Mouse (Mus musculus): ENCODE results near the gene Vamp8.

Vamp8 gene

DNA sequence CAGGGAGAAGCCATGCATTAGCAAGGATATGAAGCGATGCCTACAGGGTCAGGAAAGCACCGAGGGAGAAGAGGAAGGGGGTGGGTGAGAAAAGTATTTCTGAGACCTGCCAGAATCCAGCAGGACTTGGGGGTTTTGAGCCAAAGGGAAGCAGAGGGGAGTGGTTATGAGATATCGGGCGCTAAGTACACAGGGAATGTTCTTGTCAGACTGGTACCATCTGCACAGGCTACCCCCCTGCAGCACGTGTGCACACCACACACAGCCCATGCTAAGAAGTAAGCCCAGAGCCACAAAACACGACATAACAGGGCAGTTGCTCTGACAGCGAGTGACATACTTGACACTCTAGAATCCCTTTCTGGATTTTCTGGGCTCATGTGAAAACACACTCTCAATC lies 16.3 kb downstream of the Vamp8 start:
- CTCF ChIA-PET: no interaction called here

DNA sequence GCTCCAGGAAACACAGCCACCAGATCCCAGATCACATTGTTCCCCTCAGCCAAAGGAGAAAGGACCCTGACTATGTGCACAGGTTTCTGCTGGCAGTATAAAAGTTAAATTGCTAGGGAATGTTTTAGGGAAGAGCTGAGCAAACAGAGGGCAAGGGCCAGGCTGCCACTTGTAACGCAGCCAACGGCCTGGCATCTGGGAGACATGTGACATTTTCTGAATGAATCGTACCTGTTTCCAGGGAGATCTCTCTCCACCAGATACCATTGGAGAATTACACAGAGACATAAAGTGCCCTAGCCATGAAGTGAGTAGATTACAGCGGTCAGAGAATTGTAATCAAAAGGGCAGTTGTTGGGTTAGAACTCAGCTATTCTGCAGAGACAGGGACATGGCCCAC lies 17.3 kb downstream of the Vamp8 start:
- CTCF ChIA-PET: no interaction called here

DNA sequence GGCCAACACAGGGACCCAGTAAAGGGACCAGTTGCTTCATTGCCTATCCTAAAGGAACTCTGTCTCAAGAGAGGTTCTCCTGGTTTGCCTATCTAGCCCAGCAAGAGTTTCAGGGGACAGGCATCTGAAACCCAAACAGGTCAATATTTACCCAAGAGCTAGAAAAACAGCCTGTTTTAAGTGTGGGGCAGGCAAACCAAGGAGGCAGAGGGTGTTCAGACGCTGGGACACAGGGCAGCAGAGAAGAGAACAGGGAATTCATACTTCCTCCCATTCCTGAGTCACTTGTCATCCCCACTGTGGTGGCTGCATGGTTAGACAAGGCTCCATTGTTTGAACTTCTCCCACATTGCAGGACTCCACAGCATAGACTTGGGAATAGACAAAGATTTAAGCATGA lies 18.9 kb downstream of the Vamp8 start:
- CTCF ChIA-PET: no interaction called here

DNA sequence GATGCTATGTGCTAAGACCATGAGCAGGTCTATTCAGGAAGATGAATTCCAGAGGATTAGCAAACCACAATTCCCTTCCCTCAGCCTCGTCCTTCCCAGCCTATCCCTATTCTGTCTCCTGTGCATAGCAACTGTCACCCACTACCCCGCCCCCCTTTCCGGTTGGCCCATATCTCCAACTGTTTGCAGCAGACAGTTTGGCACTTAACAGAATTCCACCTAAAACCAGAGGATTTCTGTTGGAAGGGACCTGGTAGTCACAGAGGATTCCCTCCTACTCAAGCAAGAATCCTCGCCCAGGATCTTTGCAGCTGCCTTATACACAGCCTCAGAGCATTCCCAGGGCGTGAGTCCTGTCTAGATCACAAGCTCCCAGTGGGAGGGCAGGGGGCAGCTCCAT lies 19.4 kb downstream of the Vamp8 start:
- CTCF ChIA-PET: no interaction called here

DNA sequence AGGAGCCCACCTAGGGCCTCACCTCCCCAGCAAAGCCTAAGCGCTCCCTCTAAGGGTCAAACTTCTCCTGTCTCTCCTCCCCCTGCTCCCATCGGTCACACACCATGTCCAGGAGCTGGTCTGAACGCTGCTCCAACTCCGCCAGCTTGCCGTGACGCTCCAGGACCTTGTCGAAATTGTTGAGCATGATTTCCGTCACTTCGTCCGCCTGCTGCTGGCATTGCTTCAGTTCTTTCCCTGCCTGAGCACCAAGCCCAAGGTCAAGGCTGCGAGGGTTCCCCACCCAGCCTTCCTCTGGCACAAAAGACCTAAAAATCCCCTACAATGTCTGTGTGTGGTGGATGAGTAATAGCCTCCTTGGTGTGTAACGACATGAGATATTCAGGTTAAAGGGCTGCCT lies 20.4 kb downstream of the Vamp8 start:
- CTCF ChIA-PET: no interaction called here

DNA sequence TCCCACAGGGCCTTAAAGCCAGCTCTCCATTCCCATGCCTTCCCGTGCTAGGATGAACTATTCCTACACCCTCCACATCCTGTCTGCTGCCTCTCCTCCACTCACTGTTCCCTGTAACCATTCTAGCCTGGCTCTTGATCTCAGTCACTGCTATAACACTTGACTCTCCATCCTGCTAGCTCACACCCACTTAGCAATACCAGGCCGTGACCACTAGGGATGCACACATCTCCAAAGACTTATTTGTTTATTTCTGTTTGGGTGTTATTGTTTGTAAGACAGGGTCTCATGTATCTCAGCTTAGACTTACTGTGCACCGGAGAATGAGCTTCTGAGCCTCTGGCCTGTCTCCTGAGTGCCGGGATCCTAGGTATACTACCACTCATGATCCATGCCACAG lies 20.9 kb downstream of the Vamp8 start:
- CTCF ChIA-PET: no interaction called here

DNA sequence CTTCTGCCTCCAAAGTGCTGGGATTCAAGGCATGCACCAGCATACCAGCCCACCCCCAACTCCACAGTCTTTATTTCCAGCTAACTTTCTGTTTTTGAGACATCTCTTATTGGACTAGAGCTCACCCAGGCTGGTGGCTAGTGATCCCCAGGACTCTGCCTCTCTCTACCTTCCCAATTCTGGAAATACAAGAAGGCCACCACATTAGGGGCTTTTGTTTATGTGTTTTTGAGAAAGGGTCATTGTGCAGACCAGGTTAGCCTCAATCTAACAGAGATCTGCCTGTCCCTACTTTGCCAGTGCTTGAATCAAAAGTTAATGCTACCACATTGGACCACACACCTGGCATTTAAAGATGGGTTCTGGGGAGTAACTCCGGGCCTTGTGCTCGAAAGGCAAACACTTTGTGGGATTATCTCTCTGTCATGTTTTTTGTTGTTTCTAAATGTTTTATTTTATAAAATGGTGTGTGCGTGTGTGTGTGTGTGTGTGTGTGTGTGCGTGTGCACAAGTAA lies 23.0 kb downstream of the Vamp8 start:
- CTCF ChIA-PET: interaction anchor here (0.8 to 0.9 kb wide), 2 partner anchors 14 to 735 kb away, joined by 4 to 11 read pairs; partner anchors contain the start of gene Kdm3a

DNA sequence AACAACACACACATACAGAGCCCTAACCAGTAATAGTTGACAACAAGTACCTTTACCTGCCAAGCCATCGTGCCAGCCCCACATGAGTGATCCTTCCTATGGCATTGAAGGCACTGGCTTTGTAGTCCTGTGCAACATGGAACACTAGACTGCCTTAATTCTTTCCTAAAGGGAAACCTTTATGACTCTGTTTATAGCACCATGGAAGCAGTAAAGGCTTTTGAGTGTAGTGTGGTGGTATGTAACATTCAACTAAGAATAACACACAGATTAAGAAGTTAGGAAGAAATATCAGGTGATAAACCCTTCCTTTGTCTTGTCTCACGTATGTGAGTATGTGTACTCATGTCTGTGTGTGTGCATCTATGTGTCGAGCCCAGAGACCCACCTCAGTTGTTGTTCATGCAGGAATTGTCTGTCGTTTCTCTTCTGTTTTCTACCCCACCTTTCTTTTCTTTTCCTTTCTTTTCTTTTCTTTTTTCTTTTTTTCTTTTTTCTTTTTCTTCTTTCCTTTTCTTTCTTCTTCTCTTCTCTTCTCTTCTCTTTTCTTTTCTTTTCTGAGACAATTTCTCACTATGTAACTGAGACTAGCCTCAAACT lies 23.6 kb downstream of the Vamp8 start, which contains the start of gene Rnf181:
Gene Rnf181, minus strand, starts transcription at position 113 of the 600 bp plus-strand sequence.
- CTCF ChIA-PET: interaction anchor here (0.8 to 0.9 kb wide), 2 partner anchors 14 to 734 kb away, joined by 4 to 11 read pairs; partner anchors contain the start of gene Kdm3a

DNA sequence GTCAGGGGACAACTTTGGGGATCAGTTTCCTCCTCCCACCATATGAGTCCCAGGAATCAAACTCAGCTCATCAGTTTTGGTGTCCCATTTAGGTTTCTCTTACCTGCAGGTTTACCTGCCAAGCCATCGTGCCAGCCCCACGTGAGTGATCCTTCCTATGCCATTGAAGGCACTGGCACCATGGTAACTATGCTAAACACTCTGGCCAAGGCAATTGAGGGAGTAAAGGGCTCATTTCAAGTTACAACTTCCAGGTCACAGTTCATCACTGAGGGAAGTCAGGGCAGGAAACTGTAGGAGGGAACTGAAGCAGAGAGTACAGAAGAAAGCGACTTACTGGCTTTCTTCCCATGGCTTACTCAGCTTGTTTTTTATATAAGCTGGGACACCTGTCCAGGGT lies 24.2 kb downstream of the Vamp8 start:
- CTCF ChIA-PET: no interaction called here

DNA sequence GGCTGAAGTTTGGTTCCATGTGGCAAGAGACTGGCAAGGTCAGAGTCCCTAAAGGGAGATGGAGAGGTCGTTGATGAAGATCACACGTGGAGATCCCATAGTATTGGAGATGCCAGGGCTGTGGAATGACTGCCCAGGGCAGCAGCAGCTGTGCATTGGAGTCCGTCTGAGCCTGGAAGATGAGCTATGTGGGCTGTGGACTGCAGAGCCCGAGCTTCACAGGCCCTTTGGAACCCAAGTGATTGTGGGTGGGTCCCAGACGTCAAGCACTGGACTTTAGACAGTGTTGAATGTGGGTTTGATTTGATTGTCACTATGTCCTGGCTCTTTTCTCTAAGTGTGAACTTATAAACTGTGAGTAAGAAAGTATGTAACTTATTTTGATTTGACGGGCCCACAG lies 25.5 kb downstream of the Vamp8 start:
- CTCF ChIA-PET: interaction anchor here (0.6 to 0.7 kb wide), 2 partner anchors 10 to 26 kb away, joined by 5 to 9 read pairs; partner anchors contain the start of gene Vamp8

DNA sequence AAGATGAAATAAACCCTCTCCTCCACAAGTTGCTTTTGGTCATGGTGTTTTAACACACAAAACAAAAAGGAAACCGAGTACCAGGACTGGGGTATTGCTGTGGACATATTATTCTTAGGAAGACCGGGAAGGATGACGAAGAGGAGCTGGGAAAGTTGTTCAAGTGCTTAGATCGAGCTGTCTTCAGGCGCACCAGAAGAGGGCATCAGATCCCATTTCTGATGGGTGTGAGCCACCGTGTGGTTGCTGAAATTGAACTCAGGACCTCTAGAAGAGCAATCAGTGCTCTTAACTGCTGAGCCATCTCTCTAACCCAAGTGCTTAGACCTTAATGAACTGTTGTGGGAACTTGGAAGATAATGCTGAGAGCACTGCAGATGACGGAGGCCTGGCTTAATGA lies 26.5 kb downstream of the Vamp8 start:
- CTCF ChIA-PET: interaction anchor here (0.5 to 1.5 kb wide), 5 partner anchors 11 to 474 kb away, joined by 3 to 5 read pairs (median 3); no protein-coding TSS in a partner anchor

DNA sequence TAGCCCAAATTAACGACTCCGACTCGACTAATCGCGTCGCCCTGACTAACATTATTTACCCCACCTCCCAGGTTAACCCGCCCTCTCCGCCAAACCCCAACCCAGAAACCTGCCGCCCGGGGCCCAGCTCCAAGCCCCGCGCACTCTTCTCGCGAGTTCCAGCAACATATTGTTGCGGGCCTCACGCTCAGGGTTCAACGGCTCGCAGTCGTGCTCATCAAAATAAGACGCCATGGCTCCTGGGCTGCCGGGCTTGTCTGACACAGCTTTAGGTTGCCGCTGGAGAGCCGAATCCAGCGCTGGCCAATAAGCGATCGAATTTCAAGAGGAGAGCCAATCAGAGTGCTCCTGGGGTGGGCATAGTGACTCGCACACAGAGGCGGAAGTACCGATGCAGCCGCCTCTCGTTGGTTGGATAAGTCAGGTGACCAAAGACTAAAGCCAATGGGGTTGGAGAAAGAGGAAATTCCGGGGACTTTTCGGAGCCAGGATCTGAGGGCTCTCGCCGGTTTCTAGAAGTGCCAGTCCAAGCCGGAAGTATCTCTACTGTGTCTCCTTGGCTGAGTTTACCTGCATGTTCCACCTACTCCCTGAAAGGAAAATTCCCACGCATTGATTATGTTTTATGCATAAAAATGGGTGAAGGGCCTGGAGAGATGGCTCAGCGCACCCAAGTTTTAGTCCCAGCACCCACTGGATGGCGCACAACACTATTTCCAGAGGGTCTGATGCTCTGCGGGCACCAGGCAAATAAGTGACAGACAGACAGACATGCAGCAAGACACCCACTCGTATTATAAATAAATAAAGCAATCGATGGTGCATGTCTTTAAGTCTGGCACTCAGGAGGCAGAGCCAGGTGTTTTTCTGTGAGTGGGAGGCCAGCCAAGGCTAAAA lies 28.1 kb downstream of the Vamp8 start:
- CTCF ChIA-PET: no interaction called here

DNA sequence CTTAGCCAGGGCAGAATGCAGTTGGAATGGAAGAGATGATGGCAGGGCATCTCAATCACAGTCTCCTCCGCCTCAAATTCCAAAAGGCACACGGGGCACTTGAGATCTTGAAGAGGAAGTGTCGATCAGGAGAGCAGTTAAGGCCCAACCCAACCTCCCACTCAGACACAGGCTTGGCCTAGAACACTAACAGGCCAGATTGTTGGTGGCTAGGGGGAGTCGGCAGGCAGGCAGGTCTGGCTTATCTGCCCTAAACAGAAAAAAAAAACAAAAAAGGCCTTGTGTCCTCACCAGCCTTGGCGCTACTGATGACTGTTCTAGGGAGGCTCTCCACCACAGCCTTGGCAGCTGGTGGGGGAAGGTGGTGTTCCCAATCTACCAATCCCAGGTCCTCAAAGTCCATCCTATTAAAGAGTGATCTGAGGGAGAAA lies 29.4 kb downstream of the Vamp8 start:
- CTCF ChIA-PET: no interaction called here

DNA sequence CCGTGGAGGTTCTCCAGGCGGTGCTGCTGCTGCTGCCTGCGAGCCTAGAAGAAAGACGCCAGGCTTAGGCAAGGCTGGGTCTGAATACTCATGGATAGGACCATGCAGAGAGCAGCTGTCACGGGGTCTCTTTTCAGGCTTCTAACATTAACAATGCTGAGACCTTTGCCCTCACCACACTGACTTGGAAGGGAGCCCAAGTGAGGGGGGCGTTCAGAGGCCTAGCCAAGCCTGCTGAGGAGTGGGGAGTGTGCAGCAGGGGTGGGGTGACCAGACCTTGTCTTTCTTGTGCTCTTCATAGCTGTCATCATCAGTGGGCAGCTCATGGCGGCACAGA lies 29.9 kb downstream of the Vamp8 start:
- CTCF ChIA-PET: no interaction called here

DNA sequence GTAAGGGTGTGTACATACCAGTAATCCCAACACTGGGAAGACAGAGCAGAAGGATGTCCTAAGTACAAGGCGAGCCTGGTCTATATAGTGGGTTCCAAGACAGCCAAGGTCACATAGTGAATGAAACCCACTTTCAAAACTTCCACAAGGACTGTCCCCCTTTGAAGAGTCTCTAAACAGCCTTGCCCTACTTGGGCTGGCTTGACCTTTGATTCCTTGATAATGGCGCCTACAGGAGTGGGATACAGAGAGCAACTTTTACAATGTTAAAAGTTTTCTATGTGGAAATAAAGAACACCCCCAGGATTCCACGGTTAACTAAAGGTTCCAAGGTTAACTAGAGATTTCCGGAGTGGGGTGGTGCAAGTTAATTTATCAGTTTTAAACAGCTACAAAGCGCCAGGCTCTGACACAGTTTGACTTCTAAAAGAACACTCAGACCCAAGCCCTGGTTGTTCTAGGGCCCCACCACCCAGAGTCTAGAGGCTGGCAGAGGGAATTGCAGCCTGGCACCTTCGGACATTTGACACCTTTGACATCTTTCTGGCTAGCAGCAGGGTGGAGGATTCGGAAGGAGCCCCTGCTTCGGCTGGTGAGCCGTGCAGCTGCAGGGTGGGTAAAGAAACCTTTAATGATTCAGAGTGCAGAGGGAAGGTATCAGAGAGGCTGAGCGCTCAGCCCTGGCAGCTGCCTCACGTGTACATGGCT lies 30.5 kb downstream of the Vamp8 start:
- CTCF ChIA-PET: no interaction called here

DNA sequence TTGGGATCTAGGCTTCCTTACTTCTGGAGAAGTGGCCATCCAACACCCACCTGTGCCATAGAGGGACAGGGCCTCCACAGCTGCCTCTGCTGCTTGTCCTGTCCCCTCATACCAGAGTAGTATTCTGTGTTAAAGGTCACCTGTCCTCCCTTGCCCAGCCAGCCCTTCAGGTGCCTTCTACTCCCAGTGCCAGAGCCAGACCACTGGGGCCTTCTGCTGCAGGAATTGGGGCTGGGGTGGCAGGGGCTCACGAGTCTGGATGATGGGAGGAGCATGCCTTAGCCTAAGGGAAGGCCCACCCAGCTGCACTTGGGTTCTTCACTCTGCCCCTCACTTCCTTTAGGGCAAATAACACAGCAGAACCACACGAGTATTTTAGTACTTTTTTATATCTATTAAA lies 31.2 kb downstream of the Vamp8 start:
- CTCF ChIA-PET: no interaction called here

DNA sequence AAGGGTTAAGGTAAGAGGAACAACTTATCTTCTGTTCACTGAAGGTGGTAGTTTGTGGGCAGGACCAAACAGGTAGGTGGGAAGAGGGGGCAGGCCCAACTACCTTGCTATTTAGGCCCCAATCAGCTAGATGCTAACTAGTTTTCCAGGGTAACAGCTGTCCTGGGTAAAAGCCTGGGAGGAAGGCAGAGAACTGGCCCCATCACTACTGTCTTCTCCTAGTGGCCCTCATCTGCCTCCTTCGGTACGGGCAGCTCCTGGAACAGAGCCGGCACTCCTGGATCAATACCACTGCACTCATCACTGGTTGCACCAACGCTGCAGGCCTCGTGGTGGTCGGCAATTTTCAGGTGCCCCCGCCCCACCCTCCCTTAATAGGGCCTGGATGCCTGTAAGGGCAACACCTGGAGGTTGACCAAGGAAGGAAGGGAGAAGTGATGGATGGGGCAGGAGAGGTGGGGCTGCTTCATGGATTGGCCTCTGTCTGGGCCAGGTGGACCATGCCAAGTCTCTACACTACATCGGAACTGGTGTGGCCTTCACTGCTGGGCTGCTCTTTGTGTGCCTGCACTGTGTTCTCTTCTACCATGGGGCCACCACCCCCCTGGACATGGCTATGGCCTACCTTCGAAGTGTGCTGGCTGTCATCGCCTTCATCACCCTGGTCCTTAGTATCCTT lies 32.3 kb downstream of the Vamp8 start:
- CTCF ChIA-PET: interaction anchor here (0.7 kb wide), 2 partner anchors 10 to 23 kb away, joined by 3 to 5 read pairs; no protein-coding TSS in a partner anchor

DNA sequence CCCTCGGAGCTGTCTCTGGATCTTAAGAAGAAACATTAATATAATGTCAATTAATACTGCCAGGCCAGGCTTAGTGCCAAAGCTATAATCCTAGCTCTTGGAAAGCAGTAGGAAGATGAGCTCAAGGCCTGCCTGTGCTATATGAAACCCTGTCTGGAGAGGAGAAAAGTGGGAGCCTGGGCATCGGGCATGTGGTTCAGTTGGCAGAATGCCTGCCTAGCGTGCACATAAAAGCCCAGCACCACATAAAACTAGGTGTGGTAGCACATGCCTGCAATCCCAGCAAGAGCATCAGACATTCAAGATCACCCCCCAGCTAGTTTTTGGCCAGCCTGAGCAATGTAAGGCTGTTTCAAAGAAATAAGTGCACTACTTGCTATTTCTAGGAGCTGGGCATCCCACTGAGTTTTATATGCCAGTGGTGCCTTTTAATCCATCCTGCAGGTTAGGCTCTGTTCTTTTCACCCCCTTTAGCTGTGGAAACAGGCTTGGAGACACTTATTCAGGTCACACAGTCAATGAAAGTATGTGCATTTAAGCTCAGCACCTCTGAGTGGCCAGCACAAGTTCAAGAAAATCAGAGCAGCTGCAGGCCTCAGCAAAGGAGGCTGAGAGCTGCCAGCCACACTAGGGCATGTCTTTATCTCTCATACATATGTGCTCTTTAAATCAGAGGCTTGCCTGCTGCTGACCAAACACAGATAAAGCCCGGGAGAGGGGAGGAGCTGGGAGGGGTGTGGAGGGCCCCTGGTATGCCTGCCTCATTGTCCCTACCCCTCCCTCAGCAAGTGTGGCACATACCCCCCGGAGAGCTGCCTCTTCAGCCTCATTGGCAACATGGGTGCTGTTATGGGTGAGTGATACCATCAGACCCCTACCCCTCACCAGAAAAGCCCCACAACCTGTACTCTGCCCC lies 33.1 kb downstream of the Vamp8 start:
- CTCF ChIA-PET: interaction anchor here (0.7 kb wide), 2 partner anchors 10 to 24 kb away, joined by 3 to 5 read pairs; no protein-coding TSS in a partner anchor

DNA sequence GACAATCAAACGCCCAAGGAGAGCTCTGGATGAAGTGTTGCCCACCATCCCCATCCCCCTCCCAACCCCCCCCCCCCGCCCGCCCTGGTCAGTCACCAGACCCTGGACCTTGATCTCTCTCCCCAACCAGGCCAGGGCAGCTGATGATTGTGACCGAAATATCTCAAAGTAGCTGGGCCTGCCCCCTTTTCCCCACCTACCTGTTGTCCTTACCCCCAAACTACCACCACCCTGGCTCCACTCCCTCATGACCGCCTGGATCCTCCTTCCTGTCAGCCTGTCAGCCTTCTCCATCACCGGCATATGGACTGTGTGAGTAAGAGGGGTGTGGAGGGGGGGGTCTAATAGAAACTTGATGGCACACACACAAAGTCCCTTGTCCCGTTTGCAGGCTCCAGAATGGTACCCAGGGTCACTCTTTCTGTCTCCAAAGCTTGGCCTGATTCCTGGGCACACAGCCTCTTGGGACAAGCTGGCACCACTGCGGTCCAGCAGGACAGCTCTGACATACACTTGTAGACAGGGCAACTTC lies 34.4 kb downstream of the Vamp8 start:
- CTCF ChIA-PET: interaction anchor here (0.5 kb wide), 1 partner anchor 87 kb away, joined by 3 read pairs; no protein-coding TSS in a partner anchor

Data from spleen, embryonic (tissue).